Mouse (Mus musculus) left cerebral cortex, adult 8-10 months (tissue): Measurements from ENCODE around the gene Myf6. TPM values are rescaled to one million over a fixed set of nuclear protein-coding genes. Genes with fewer than 3 reads are reported as not detected.
A peak's percentile ranks its signal among the peaks of the same experiment; 100 is the strongest.

Source experiments
- DNase-seq, 2 experiments: peaks; one replicate each; pipeline ENCODE4 v3.0.0; 2022; ENCODE audit warnings: low spot score in 2 of 2
- total RNA-seq, 4 experiments: library from RNA; stranded (reverse); gene quantifications; 2 replicates each; pipeline ENCODE4 v1.2.4; 2022

Myf6 gene
- under 1 TPM in 1 of 4 experiments, not detected in 3; 0.30 TPM for total RNA-seq

GRCm38 (mm10) chr10:107494568-107494967 lies at the start of gene Myf6:
Gene Myf6 (minus strand): TSS chr10:107494737.
- no peak for DNase-seq

- no peak for DNase-seq
These were observed 48.5 kb upstream of the Myf6 start for GRCm38 (mm10) chr10:107543026-107543425.

- no peak for DNase-seq
These were observed 34.2 kb upstream of the Myf6 start for GRCm38 (mm10) chr10:107528758-107529157.

GRCm38 (mm10) chr10:107519216-107519615 lies 24.7 kb upstream of the Myf6 start:
- no peak for DNase-seq

GRCm38 (mm10) chr10:107516641-107517040 lies 22.1 kb upstream of the Myf6 start:
- DNase-seq, result no peak

- DNase-seq, result no peak
These were observed 20.2 kb upstream of the Myf6 start for GRCm38 (mm10) chr10:107514735-107515134.

GRCm38 (mm10) chr10:107506397-107506796 lies 11.9 kb upstream of the Myf6 start:
- DNase-seq, result no peak

GRCm38 (mm10) chr10:107503430-107503829 lies 8.9 kb upstream of the Myf6 start:
- no peak for DNase-seq

- DNase-seq, result no peak
These were observed 7.7 kb upstream of the Myf6 start for GRCm38 (mm10) chr10:107502193-107502592.

- peak in 1 of 2 experiments; percentile 31 for DNase-seq
These were observed 5.1 kb upstream of the Myf6 start for GRCm38 (mm10) chr10:107499656-107500055.

GRCm38 (mm10) chr10:107496402-107496801 lies 1.9 kb upstream of the Myf6 start:
- DNase-seq, result no peak

- DNase-seq, result no peak
These were observed 710 bp downstream of the Myf6 start for GRCm38 (mm10) chr10:107493580-107494474.

- no peak for DNase-seq
These were observed 1.5 kb downstream of the Myf6 start for GRCm38 (mm10) chr10:107492867-107493579.

- DNase-seq, result no peak
These were observed 5.8 kb downstream of the Myf6 start for GRCm38 (mm10) chr10:107488654-107489315.

GRCm38 (mm10) chr10:107486770-107487169 lies 7.8 kb downstream of the Myf6 start:
- no peak for DNase-seq

GRCm38 (mm10) chr10:107485870-107486269 lies 8.7 kb downstream of the Myf6 start, which contains the start of gene Myf5:
Gene Myf5 (minus strand): TSS chr10:107486134.
- DNase-seq, result no peak

- no peak for DNase-seq
These were observed 10.5 kb downstream of the Myf6 start for GRCm38 (mm10) chr10:107484050-107484449.

- DNase-seq, result no peak
These were observed 21.0 kb downstream of the Myf6 start for GRCm38 (mm10) chr10:107473497-107473896.

- DNase-seq, result no peak
These were observed 22.8 kb downstream of the Myf6 start for GRCm38 (mm10) chr10:107471712-107472111.

GRCm38 (mm10) chr10:107467819-107468218 lies 26.7 kb downstream of the Myf6 start:
- no peak for DNase-seq

- DNase-seq, result no peak
These were observed 44.8 kb downstream of the Myf6 start for GRCm38 (mm10) chr10:107449496-107450330.
